Mouse (Mus musculus): Measurements from ENCODE around the gene Fbxl8. TPM values are rescaled to one million over a fixed set of nuclear protein-coding genes. Genes with fewer than 3 reads are reported as not detected.

Gene Fbxl8
- total RNA-seq, 2 experiments from 2014 or later: 3.2 to 3.5 TPM

- DNase-seq (ENCODE audit: low spot score in 2 of 2): no peak
Measured at GRCm38 (mm10) chr8:105257318-105258114, 6.9 kb upstream of the Fbxl8 start.

GRCm38 (mm10) chr8:105258911-105259720 is 5.3 kb upstream of the Fbxl8 start:
- no peak for DNase-seq (ENCODE audit: low spot score in 2 of 2)

GRCm38 (mm10) chr8:105259721-105260320 is 4.6 kb upstream of the Fbxl8 start:
- peak in 1 of 2 experiments; percentile 58 for DNase-seq (ENCODE audit: low spot score in 2 of 2)

GRCm38 (mm10) chr8:105260371-105261099 is 3.9 kb upstream of the Fbxl8 start:
- no peak for DNase-seq (ENCODE audit: low spot score in 2 of 2)

GRCm38 (mm10) chr8:105261326-105261980 is 3.0 kb upstream of the Fbxl8 start:
- no peak for DNase-seq (ENCODE audit: low spot score in 2 of 2)

GRCm38 (mm10) chr8:105263244-105263912 is 1.1 kb upstream of the Fbxl8 start:
- DNase-seq (ENCODE audit: low spot score in 2 of 2): no peak

- DNase-seq (ENCODE audit: low spot score in 2 of 2): no peak
Measured at GRCm38 (mm10) chr8:105265128-105265527, 680 bp downstream of the Fbxl8 start.

- no peak for DNase-seq (ENCODE audit: low spot score in 2 of 2)
Measured at GRCm38 (mm10) chr8:105266775-105267174, 2.3 kb downstream of the Fbxl8 start.

GRCm38 (mm10) chr8:105268342-105269074 is 4.1 kb downstream of the Fbxl8 start:
- DNase-seq (ENCODE audit: low spot score in 2 of 2): no peak

GRCm38 (mm10) chr8:105269075-105269458 is 4.6 kb downstream of the Fbxl8 start:
- DNase-seq (ENCODE audit: low spot score in 2 of 2): no peak

GRCm38 (mm10) chr8:105269461-105269947 is 5.1 kb downstream of the Fbxl8 start, which contains the start of gene Hsf4:
TSS of gene Hsf4 (plus strand) at chr8:105269801.
- no peak for DNase-seq (ENCODE audit: low spot score in 2 of 2)

- no peak for DNase-seq (ENCODE audit: low spot score in 2 of 2)
Measured at GRCm38 (mm10) chr8:105270101-105270915, 5.9 kb downstream of the Fbxl8 start.

- DNase-seq (ENCODE audit: low spot score in 2 of 2): no peak
Measured at GRCm38 (mm10) chr8:105270916-105271186, 6.4 kb downstream of the Fbxl8 start.

- no peak for DNase-seq (ENCODE audit: low spot score in 2 of 2)
Measured at GRCm38 (mm10) chr8:105275387-105275786, 10.9 kb downstream of the Fbxl8 start.

GRCm38 (mm10) chr8:105275840-105276239 is 11.4 kb downstream of the Fbxl8 start, which contains the start of gene Nol3:
TSS of gene Nol3 (plus strand) at chr8:105276140.
- no peak for DNase-seq (ENCODE audit: low spot score in 2 of 2)

GRCm38 (mm10) chr8:105276292-105277120 is 12.1 kb downstream of the Fbxl8 start:
- DNase-seq (ENCODE audit: low spot score in 2 of 2): no peak

GRCm38 (mm10) chr8:105278911-105279334 is 14.5 kb downstream of the Fbxl8 start:
- DNase-seq (ENCODE audit: low spot score in 2 of 2): peak; percentile 56 to 62

All from adrenal gland, postnatal 4 days (tissue).